Mouse (Mus musculus) bone marrow macrophage, adult 2 months (primary cell): Measurements from ENCODE around the gene Prkaa1. TPM values are rescaled to one million over a fixed set of nuclear protein-coding genes. Genes with fewer than 3 reads are reported as not detected.

Source experiments
- H3K27ac ChIP-seq: 2 replicates; pipeline ENCODE4 v1.5.1; 2012; ENCODE audit warnings: low read depth, low read length; ENCODE audit not compliant: insufficient read depth
- H3K4me1 ChIP-seq: 2 replicates; pipeline ENCODE4 v1.6.1; 2012; ENCODE audit warnings: low read length; ENCODE audit not compliant: control insufficient read depth, insufficient read depth
- H3K4me3 ChIP-seq: 2 replicates; pipeline ENCODE4 v1.5.1; 2012; ENCODE audit warnings: mild to moderate bottlenecking, low read length, moderate library complexity; ENCODE audit not compliant: insufficient read depth
- CTCF ChIP-seq: IDR thresholded peaks from 2 replicates; pipeline ENCODE4 v1.5.1; 2012; ENCODE audit warnings: low read depth, mild to moderate bottlenecking, low read length, moderate library complexity
- POLR2A ChIP-seq: IDR thresholded peaks from 2 replicates; pipeline ENCODE4 v1.6.1; 2012; ENCODE audit warnings: mild to moderate bottlenecking, low read depth, low read length, borderline replicate concordance
- polyA plus RNA-seq: library from polyadenylated mRNA; stranded (reverse); fragments of >200 nt; gene quantifications from 2 replicates; pipeline ENCODE4 v1.2.4, GENCODE M21; 2012; ENCODE audit not compliant: missing spikeins, insufficient read depth, insufficient read length

The Prkaa1 gene
- 29.3 and 31.6 TPM in 2 replicates for polyA plus RNA-seq

DNA sequence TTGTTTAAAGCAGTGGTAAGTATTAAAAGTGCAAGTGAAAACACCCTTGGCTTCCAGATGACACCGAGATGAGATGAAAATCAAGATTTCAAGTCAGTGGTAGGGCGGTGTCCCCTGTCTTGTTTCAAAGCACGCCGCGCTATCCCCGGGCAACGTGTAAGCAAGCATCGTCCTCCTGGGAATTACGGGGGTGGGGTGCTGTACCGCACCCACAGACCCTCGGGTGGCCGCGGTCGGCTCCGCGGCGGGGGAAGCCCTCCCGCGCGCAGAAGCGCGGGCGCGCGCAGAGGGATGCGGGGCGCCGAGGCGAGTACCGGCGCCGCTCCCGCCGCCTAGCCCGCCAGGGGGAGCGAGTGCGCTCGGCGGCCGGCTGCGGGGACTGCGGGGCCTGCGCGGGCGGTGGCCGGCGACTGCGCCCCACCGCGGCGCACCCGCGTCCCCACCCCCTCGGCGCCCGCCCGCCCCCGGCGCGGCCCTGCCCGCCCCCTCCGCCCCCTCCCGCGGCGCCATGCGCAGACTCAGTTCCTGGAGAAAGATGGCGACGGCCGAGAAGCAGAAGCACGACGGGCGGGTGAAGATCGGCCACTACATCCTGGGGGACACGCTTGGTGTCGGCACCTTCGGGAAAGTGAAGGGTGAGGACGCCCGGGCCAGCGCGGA, at the start of gene Prkaa1:
Gene Prkaa1 (plus strand): TSS at position 501 of the 660 bp plus-strand sequence.
- H3K4me1 ChIP-seq: peaks cover 14% of the 10 kb centered on the region

DNA sequence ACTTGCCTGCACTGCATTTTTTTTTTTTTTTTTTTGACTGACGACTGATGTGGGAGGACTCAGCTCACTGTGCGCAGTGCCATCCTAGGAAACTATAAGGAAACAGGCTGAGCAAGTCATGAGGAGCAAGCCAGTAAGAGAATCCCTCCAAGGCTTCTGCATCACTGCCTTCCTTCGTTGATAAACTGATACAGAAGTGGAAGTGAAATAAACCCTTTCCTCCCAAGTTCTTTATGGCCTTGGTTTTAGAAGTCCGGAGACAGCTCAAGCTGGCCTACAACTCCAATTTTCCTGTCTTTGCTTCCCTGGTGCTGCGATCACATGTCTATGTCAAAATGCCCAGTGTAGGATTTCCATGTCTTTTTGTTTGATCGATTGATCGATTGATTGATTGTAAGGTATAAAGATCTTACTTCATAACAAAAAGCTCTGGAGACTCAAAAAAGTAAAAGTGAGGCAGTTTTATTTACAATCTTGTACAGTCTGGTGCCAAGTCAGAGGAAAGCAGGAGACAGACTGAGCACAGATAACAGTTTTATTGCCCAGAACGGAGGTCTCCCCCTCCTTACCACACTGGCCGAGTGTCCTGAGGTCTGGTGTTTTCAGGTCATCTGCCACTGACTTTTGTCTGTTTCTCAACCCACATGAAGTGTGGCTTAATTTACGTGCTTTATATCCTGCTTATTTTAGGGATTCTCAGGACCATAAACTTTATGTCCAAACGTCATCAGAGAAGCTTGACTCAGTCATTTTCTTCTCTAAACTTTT, 47.9 kb upstream of the Prkaa1 start:
- Histone ChIP-seq H3K27ac (no peak overlapping the region), H3K4me3 (no peak overlapping the region), H3K4me1 (no peaks in the 10 kb centered on the region)
- TF ChIP-seq POLR2A (no peak), CTCF (no peak)

More for the DNA sequence above, at the start of gene Prkaa1:
- peak within 1 kb of the TSS; percentile 95 for H3K4me3 ChIP-seq
- H3K27ac ChIP-seq: peak within 1 kb of the TSS; percentile 53
- TF ChIP-seq POLR2A: no peak
- no peak for TF ChIP-seq CTCF

DNA sequence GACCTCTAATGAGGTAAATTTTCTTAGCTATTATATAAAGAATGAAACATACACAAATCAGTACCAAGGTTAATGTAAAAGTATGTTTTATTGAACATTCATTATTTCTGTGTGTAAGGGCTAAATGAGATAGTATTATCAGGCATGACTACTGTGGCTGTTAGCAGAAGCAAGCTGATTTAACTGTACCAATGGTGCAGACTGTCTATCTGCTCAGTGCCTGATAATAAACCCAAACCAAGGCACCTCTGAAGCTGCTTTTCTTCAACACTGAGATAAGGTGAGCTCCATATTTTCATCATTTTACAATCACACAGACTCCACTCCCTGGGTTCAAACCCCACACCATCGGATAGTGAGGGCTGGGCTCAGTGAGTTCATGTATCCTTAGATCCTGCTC, 46.3 kb upstream of the Prkaa1 start:
- H3K4me1 ChIP-seq: no peaks in the 10 kb centered on the region
- no peak overlapping the region for H3K27ac ChIP-seq
- no peak overlapping the region for H3K4me3 ChIP-seq
- TF ChIP-seq POLR2A (no peak), CTCF (no peak)

DNA sequence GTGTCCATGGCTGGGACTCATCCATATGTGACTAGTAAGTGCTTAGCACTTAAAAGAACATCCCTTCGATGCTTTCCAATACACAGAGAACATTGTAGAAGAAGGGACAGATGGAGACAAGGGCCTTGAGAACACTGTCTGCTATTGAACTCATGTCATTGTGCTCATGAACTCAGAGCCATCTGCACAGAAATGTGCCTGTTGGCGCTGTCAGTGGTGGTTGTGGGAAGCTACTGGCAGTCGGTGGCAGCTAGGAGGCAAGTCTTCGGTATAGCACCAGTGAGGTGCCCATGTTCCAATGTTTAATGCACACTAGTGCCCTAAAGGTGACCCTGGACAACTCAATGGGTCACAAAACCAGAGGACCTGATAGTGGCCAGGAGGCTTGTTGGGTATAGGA, 41.3 kb upstream of the Prkaa1 start:
- Histone ChIP-seq H3K4me3 (no peak overlapping the region), H3K27ac (no peak overlapping the region), H3K4me1 (no peaks in the 10 kb centered on the region)
- TF ChIP-seq CTCF (no peak), POLR2A (no peak)

DNA sequence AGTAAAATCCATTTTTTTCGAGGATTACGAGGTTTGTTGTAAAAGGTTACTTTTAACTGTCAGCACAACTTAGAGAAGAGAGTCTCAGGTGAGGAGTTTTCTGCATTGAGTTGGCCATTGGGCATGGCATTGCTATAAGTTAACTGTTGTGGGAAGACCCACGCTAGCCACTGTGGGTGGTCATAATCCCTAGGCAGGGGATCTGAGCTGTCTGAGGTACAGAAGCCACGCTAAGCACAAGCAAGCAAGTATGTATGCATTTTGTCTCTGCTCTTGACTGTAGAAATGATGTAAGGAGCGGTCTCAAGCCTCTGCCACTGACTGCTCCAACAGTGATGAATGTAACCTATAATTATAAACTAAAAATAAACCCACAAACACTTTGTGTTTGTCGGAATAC, 37.8 kb upstream of the Prkaa1 start:
- Histone ChIP-seq H3K27ac (no peak overlapping the region), H3K4me1 (peaks cover 4% of the 10 kb centered on the region; the same call in 1 of the 2 replicates), H3K4me3 (no peak overlapping the region)
- TF ChIP-seq CTCF (no peak), POLR2A (no peak)

DNA sequence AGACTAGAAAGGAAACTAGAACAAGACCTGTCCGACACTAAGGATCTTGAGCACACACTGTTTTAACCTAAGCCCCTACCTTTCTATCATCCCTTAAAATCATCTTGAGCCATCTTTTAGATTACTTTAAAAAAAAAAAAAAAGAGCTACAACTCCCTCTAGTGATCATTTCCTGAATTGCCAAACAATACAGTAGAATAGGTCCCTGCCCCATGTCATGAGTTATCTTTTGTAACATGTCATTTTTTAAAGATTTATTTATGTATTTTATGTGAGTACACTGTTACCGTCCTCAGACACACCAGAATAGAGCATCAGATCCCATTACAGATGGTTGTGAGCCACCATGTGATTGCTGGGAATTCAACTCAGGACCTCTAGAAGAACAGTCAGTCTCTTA, 37.4 kb upstream of the Prkaa1 start:
- Histone ChIP-seq H3K4me1 (peaks cover 4% of the 10 kb centered on the region; the same call in 1 of the 2 replicates), H3K27ac (no peak overlapping the region), H3K4me3 (no peak overlapping the region)
- no peak for TF ChIP-seq POLR2A
- no peak for TF ChIP-seq CTCF

DNA sequence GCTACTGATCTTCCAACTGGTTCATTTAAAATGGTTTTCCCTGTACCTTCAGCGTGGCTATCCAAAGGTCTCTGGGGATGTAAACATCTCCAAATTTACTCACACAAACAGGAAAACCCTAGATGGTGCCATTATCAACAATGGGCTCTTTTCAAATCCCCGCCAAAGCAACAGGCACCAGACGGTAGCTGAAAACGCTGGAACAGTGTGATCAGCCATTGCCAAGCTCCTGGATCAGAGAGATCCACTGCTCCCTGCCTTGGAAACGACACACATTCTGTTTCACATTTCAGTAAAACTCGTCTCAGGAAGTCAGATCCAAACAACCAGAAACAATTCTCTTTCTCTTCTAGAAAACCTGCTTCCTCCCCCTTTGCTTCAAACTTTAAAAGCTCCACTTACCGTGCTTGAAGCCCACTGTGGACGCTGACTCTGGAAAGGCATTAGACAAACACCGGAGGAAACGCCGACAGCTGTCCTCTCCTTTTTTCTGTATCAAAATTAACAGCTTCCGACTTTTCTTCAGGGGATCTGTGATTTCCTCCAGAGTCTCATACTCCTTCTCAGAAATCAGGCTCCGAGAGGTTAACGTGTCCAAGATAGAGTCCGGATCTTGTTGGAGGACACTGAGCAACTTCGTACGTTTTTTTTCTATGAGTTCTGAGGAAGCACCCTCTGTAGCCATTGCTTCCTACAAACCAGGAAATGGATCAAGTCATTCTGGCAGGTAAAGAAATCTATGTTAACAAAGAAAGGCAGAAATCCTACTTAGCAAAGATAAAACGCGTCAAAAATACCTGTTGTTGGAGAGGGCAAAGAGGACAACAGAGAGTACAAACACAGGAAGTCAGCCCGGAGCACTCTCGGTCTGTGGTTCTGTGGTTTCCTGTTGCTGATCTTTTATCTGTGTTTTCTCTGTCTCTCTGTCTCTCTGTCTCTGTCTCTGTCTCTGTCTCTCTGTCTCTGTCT, 35.7 kb upstream of the Prkaa1 start, which contains the start of gene Card6:
Gene Card6 (minus strand): TSS at position 854 of the 969 bp plus-strand sequence.
- TF ChIP-seq POLR2A: no peak
- no peak for TF ChIP-seq CTCF
- H3K27ac ChIP-seq: peak within 1 kb of the TSS; percentile 7; the same call in 1 of the 2 replicates

DNA sequence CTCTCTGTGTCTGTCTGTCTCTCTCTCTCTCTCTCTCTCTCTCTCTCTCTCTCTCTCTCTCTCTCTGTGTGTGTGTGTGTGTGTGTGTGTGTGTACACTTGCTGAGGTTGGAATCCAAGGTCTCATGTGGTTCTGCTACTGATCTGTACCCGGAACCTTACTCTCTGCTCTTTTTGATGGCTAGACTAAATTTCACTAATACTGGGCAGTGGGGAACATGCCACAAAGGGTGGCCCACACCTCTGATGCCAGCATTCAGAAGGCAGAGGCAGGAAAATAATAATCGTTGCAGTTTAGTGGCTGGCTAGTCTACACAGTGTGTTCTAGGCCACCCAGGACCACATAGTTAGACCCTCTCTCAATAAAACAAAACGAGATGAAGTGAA, 35.0 kb upstream of the Prkaa1 start:
- H3K4me3 ChIP-seq: peak overlapping the region; percentile 66
- H3K4me1 ChIP-seq: peaks cover 4% of the 10 kb centered on the region; the same call in 1 of the 2 replicates
- no peak for TF ChIP-seq CTCF
- TF ChIP-seq POLR2A: no peak
- no peak overlapping the region for H3K27ac ChIP-seq

More for the DNA sequence above, 35.7 kb upstream of the Prkaa1 start, which contains the start of gene Card6:
- Histone ChIP-seq H3K4me3 (peak within 1 kb of the TSS; percentile 66), H3K4me1 (peaks cover 4% of the 10 kb centered on the region; the same call in 1 of the 2 replicates)

DNA sequence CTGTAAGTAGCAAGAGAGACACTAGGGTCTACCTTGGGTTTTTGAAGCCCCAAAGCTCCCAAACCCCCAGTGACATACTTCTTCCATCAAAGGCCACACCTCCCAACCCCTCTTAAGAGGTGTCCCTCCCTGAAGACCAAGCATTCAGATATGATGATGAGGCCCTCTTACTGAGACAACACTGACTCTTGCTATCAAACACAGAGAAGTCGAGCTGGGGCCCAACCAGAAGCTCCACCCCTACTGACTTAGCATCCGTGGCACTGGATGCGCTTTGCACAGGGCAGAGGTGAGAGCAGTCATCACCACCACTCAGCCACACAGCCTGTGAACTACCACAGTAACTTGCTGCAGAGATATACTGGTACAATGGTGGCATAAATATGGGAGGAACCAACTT, 31.0 kb upstream of the Prkaa1 start:
- no peak for TF ChIP-seq CTCF

DNA sequence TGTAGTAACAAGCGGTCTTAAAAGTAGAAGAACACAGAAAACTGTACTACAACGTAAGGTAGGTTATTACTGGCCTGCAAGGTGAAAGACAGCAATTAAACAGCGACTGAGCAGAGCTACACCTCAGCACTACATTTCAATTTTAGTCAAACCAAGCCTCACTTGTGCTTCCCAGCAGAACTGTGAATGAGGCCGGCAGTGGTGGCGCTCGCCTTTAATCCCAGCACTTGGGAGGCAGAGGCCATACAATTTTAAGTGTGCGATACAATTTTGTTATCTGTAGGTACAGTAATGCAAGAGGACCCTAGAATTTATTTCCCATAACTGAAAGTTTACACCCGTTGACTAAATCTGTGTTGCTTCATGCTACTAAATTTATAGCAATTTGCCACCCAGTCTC, 28.5 kb upstream of the Prkaa1 start:
- peak overlapping the region; percentile 39; the same call in 1 of the 2 replicates for H3K27ac ChIP-seq
- peaks cover 16% of the 10 kb centered on the region for H3K4me1 ChIP-seq
- H3K4me3 ChIP-seq: peak overlapping the region; percentile 76
- TF ChIP-seq POLR2A (no peak), CTCF (no peak)

More for the DNA sequence above, 31.0 kb upstream of the Prkaa1 start:
- no peak overlapping the region for H3K4me3 ChIP-seq
- H3K27ac ChIP-seq: no peak overlapping the region
- peaks cover 12% of the 10 kb centered on the region for H3K4me1 ChIP-seq
